Mouse (Mus musculus) midbrain, embryonic 16.5 days (tissue): ENCODE results near the gene Itgal. TPM values are rescaled to one million over a fixed set of nuclear protein-coding genes. Genes with fewer than 3 reads are reported as not detected.
"Not testable (repeated sequence)": the region's sequence is repeated elsewhere in the genome, so short reads cannot be mapped to it uniquely, and the experiment has no call there.

ENCODE experiments used
- ATAC-seq: fragments of 200-750 bp; cut with Nextera tagmentation; 2 replicates; pipeline ENCODE4 v1.8.0; 2017; ENCODE audit warnings: moderate TSS enrichment
- H3K27ac ChIP-seq: fragments of 300-500 bp; sonication (generic); 2 replicates; pipeline ENCODE4 v1.5.1; 2014; ENCODE audit warnings: mild to moderate bottlenecking, low read length, mixed read lengths
- H3K27me3 ChIP-seq: fragments of 300-500 bp; sonication (generic); 2 replicates; pipeline ENCODE4 v1.6.1; 2014; ENCODE audit warnings: low read depth, low read length, mixed read lengths; ENCODE audit not compliant: control insufficient read depth, insufficient read depth
- H3K36me3 ChIP-seq: fragments of 300-500 bp; sonication (generic); 2 replicates; pipeline ENCODE4 v1.6.1; 2014; ENCODE audit warnings: mild to moderate bottlenecking, low read length, moderate library complexity, mixed read lengths; ENCODE audit not compliant: control insufficient read depth, insufficient read depth
- H3K4me1 ChIP-seq: fragments of 300-500 bp; sonication (generic); 2 replicates; pipeline ENCODE4 v1.6.1; 2014; ENCODE audit warnings: mild to moderate bottlenecking, low read length, mixed read lengths; ENCODE audit not compliant: control insufficient read depth, insufficient read depth
- H3K4me2 ChIP-seq: fragments of 300-500 bp; sonication (generic); 2 replicates; pipeline ENCODE4 v1.6.1; 2014; ENCODE audit warnings: mild to moderate bottlenecking, low read length, mixed read lengths
- H3K4me3 ChIP-seq: fragments of 300-500 bp; sonication (generic); 2 replicates; pipeline ENCODE4 v1.5.1; 2014; ENCODE audit warnings: low read depth, mild to moderate bottlenecking, low read length, moderate library complexity, mixed read lengths
- H3K9ac ChIP-seq: fragments of 300-500 bp; sonication (generic); 2 replicates; pipeline ENCODE4 v1.6.1; 2014; ENCODE audit warnings: low read depth, low read length, mixed read lengths
- H3K9me3 ChIP-seq: fragments of 300-500 bp; sonication (generic); replicated peaks from 2 replicates; pipeline ENCODE4 v1.6.1; 2014; ENCODE audit warnings: mild to moderate bottlenecking, low read length, mixed read lengths; ENCODE audit not compliant: control insufficient read depth, poor library complexity, severe bottlenecking
- WGBS: fragments of 180-500 bp; shearing (Covaris S2); extraction: QIAGEN DNeasy Blood & Tissue Kit; methylation state at CpG from one replicate; pipeline ENCODE4 v1.1.7; 2014; 5-methylcytosine and 5-hydroxymethylcytosine counted together
- polyA plus RNA-seq: library from polyadenylated mRNA; unstranded; fragments of >200 nt; fragmentation: Nextera tagmentation; extraction: Ambion mirVana; gene quantifications from 2 replicates; pipeline ENCODE4 v1.2.1, GENCODE M21; 2015

Itgal gene
- polyA plus RNA-seq, 1 experiment from 2014 or later = 0.25 TPM

GRCm38 (mm10) chr7:127371213-127371612, 75.2 kb downstream of the Itgal start:
- H3K9me3 ChIP-seq = no peaks in the 10 kb centered on the region
- no peak for ATAC-seq
- no peak overlapping the region for H3K4me2 ChIP-seq
- no peak overlapping the region for H3K9ac ChIP-seq
- 0 out of 2 replicates have a peak, but pooled peaks cover 3% of the 10 kb centered on the region for H3K4me1 ChIP-seq
- no peak overlapping the region for H3K27ac ChIP-seq
- WGBS = 83% methylated on average over 2 of the region's 2 CpGs
- no peaks in the 10 kb centered on the region; the same call in 1 of the 2 replicates for H3K36me3 ChIP-seq
- no peak overlapping the region for H3K4me3 ChIP-seq
- H3K27me3 ChIP-seq = no peaks in the 10 kb centered on the region

- 80% methylated on average over 3 of the region's 3 CpGs for whole genome bisulfite sequencing
- not testable (repeated sequence) for H3K36me3 ChIP-seq, H3K9ac ChIP-seq, H3K4me1 ChIP-seq, ATAC-seq, H3K27me3 ChIP-seq, H3K4me2 ChIP-seq, H3K27ac ChIP-seq, H3K4me3 ChIP-seq, H3K9me3 ChIP-seq
These were observed 75.8 kb downstream of the Itgal start for GRCm38 (mm10) chr7:127371870-127372269.

GRCm38 (mm10) chr7:127375271-127376245, 79.5 kb downstream of the Itgal start, which contains the start of gene Zfp747:
Zfp747 (minus strand) TSS chr7:127376050.
- not testable (repeated sequence) for H3K9me3 ChIP-seq, H3K4me1 ChIP-seq, H3K27me3 ChIP-seq, H3K36me3 ChIP-seq
- H3K4me2 ChIP-seq = peak within 1 kb of the TSS; percentile 66
- peak within 1 kb of the TSS; percentile 74 for H3K4me3 ChIP-seq
- H3K27ac ChIP-seq = peak within 1 kb of the TSS; percentile 78
- WGBS = 1% methylated on average over 49 of the region's 49 CpGs
- H3K9ac ChIP-seq = peak within 1 kb of the TSS; percentile 83
- ATAC-seq = peak; percentile 92

- Histone ChIP-seq H3K4me2 (no peak overlapping the region), H3K9ac (no peak overlapping the region), H3K4me1 (0 out of 2 replicates have a peak, but pooled peaks cover 3% of the 10 kb centered on the region), H3K27me3 (no peaks in the 10 kb centered on the region), H3K36me3 (no peaks in the 10 kb centered on the region), H3K9me3 (no peaks in the 10 kb centered on the region), H3K4me3 (no peak overlapping the region), H3K27ac (no peak overlapping the region)
- 82% methylated on average over 6 of the region's 6 CpGs for WGBS
- no peak for ATAC-seq
These were observed 82.4 kb downstream of the Itgal start for GRCm38 (mm10) chr7:127378310-127378921.

Other genes starting within 250 kb of the Itgal start
- not detected in 2 replicates for gene Zg16, start 208.9 kb upstream of the Itgal start, polyA plus RNA-seq
- gene AI467606, start 204.9 kb upstream of the Itgal start, polyA plus RNA-seq = 1.7 and 2.5 TPM in 2 replicates
- gene Qprt, start 174.0 kb upstream of the Itgal start, polyA plus RNA-seq = 0.68 and 0.77 TPM in 2 replicates
- 0.05 TPM in 1 of 2 replicates, not detected in the other for gene Spn, start 158.4 kb upstream of the Itgal start, polyA plus RNA-seq
- gene Cd2bp2, start 100.2 kb upstream of the Itgal start, polyA plus RNA-seq = 76.1 and 85.7 TPM in 2 replicates
- 30.7 and 31.2 TPM in 2 replicates for gene Tbc1d10b, start 87.8 kb upstream of the Itgal start, polyA plus RNA-seq
- gene Mylpf, start 87.4 kb upstream of the Itgal start, polyA plus RNA-seq = 2.8 and 4.8 TPM in 2 replicates
- 48.7 and 54.9 TPM in 2 replicates for gene Zfp553, start 63.2 kb upstream of the Itgal start, polyA plus RNA-seq
- gene Sept1, start 63.1 kb upstream of the Itgal start, polyA plus RNA-seq = 14.3 and 15.5 TPM in 2 replicates
- 64.5 and 70.4 TPM in 2 replicates for gene Zfp771, start 52.0 kb upstream of the Itgal start, polyA plus RNA-seq
- gene Dctpp1, start 35.6 kb upstream of the Itgal start, polyA plus RNA-seq = 112 and 120 TPM in 2 replicates
- 59.4 and 59.7 TPM in 2 replicates for gene Sephs2, start 22.2 kb upstream of the Itgal start, polyA plus RNA-seq
- gene Zfp768, start 49.3 kb downstream of the Itgal start, polyA plus RNA-seq = 16.3 and 17.7 TPM in 2 replicates
- 10.1 and 10.5 TPM in 2 replicates for gene Zfp747, start 79.8 kb downstream of the Itgal start, polyA plus RNA-seq
- 4.6 and 5.4 TPM in 2 replicates for gene 9130019O22Rik, start 90.9 kb downstream of the Itgal start, polyA plus RNA-seq
- gene E430018J23Rik, start 97.4 kb downstream of the Itgal start, polyA plus RNA-seq = 4.9 and 6.3 TPM in 2 replicates
- 4.9 and 5.3 TPM in 2 replicates for gene Zfp764, start 110.6 kb downstream of the Itgal start, polyA plus RNA-seq
- 27.7 and 28.1 TPM in 2 replicates for gene Zfp688, start 125.8 kb downstream of the Itgal start, polyA plus RNA-seq
- gene Zfp689, start 152.9 kb downstream of the Itgal start, polyA plus RNA-seq = 16.5 and 17.6 TPM in 2 replicates
- gene Prr14, start 163.4 kb downstream of the Itgal start, polyA plus RNA-seq = 32.9 and 36.0 TPM in 2 replicates
- 9.1 and 12.5 TPM in 2 replicates for gene Fbrs, start 182.9 kb downstream of the Itgal start, polyA plus RNA-seq
- 38.4 and 49.5 TPM in 2 replicates for gene Srcap, start 215.7 kb downstream of the Itgal start, polyA plus RNA-seq
- 14.1 and 15.7 TPM in 2 replicates for gene Gm42715, start 223.3 kb downstream of the Itgal start, polyA plus RNA-seq